Mouse (Mus musculus) kidney, adult 18-20 months (tissue): ENCODE data around the gene Krt13.

Source experiments
- DNase-seq: peaks from one replicate; pipeline ENCODE4 v3.0.0; 2021

Gene Krt13

DNA sequence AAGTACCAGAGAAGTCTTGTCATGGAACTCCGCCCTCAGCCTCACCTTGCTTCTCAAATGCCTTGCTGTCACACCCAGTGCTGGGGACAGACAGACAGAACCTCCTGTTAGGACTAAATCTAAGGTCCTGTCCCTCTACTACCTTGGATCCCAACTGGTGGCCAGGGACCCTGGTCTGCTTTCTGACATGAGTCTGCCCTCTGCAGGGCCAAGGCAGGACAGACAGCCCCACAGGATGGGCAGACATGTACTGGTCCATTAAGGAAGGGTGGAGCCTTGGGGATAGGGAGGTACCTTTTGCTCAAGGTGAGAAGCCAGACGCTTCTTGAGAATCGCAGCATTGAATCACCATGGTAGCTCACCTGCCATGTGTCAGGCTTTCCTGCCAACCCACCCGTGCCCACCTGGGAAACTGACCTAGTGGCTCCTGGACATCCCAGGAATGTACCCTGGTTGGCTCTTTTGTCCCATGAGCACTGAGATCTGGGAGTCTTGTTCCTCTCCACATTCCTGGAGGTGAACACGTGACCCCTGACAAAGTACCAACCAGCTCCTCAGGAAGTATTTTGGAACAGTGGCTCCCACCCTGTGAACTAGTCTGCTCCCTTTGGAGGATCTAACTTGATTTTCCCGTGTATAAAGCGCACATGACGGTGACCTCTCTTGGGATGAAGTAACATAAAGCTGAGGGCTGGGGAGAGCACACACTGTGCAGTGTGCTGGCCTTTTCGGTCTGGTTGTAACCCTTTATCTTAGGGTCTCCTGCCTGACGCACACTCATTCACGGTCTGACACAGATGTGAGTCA is 8.2 kb downstream of the Krt13 start:
- no peak for DNase-seq

DNA sequence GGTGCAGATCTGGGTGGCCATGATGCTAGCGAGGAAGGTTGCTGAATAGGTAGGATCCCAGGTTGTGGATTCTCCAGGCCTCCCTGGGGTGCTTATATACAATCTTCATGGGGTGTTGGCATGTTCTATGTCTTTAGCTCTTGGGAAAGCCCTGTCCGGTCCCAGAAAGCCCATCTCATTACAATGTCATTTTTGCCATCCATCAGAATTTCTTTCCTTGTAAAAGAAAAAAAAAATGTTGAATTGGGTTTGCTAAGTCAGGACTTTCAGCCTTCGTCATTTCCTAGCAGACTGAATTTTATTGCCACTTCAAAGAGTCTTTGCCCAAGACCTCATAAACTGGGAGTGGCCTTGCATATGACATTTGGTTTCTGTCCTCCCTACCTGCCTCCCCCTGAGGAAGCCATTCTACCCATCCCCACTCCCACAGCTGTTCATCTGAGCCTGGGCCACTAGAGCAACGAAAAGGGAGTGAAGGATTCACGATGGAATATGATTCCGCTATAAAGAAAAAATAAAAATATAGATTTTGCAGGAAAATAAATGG is 15.7 kb downstream of the Krt13 start, which contains the start of gene Krt36:
Krt36 (minus strand) TSS at position 51 of the 547 bp plus-strand sequence.
- no peak for DNase-seq

DNA sequence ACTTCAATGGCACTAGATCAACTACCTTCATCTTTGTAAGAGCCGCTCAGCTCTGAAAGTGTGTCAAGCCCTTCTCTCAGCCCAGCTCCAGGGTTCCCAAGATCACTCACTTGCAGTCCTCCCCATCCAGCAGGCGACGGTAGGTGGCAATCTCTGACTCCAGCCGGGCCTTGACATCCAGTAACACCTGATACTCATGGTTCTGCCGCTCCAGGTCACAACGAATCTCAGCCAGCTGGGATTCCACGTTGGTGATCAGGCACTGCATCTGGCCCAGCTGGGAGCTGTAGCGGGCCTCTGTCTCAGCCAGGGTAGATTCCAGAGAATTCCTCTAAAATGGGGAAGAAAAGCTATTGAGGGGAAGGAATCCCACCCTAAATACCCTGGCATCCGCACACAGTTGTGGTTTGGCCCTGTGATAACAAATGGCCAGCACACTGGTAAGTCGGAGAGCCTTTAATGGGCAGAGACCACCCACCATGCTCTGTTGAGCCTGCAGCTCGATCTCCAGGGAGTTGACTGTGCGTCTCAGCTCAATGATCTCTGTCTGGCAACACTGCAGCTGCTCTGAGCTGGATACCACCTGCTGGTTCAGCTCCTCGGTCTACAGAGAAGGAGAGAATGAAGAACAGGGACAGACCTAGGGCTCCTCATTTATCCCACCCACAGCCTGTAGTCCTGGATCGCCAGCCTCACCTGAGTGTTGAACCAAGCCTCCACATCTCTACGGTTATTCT is 18.5 kb downstream of the Krt13 start:
- DNase-seq: no peak

DNA sequence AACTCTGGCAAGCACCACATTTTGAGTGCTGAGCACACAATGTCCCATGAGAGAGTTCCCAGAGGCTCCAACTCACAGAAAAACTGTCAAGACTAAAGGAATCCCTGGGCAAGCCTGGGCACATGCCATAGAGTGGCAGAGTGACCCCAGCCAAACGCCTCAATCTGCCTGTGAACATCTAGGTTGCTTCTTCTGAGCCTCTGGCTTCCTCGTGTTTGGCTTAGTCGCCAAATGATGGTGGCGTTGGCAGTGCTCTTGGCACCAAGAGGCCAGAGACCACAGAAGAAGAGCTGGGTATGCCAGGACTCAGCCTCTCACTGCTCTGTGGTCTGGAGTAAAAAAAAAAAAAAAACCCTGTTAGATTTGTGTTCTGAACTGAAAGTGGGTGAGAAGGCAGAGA is 21.0 kb downstream of the Krt13 start:
- no peak for DNase-seq

DNA sequence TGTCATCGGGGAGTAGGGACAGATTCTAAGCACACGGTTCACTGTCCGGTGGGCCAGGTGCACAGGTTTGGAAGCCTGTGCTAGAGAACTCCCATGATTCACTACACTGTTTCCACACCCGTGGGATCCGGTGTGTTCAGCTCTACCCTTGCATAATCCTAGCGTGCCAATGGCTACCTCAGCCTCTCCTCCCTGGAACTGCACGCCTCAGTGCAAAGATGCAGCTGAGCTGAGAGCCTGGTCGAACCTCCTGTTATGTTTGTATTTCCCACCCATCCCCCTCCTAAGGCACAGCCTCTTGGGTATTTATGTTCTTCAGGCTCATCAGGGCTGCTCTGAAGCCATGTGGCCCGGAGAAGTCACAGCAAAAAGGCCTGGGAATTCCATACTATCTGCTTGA is 23.5 kb downstream of the Krt13 start:
- no peak for DNase-seq

DNA sequence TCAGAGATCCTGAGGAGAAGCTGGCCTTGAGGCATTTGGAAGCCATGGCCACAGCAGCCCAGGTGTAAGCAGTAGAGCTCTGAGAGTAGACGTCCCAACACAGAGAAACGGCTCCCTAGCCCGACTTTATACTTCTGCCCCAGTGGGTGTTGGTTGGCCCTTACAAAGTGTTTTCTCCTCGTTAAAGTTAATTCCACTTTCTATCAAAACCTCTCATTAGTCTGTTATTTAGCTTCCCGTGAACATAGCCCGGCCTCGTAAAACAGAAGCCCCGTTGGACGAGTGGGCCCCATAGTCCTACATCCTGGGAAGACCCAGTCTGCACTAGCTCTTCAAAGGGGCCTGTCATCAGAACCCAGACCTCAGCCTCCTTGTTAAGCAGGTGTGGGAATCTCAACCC is 25.2 kb downstream of the Krt13 start, which contains the start of gene Krt35:
Krt35 (minus strand) TSS at position 101 of the 400 bp plus-strand sequence.
- no peak for DNase-seq

DNA sequence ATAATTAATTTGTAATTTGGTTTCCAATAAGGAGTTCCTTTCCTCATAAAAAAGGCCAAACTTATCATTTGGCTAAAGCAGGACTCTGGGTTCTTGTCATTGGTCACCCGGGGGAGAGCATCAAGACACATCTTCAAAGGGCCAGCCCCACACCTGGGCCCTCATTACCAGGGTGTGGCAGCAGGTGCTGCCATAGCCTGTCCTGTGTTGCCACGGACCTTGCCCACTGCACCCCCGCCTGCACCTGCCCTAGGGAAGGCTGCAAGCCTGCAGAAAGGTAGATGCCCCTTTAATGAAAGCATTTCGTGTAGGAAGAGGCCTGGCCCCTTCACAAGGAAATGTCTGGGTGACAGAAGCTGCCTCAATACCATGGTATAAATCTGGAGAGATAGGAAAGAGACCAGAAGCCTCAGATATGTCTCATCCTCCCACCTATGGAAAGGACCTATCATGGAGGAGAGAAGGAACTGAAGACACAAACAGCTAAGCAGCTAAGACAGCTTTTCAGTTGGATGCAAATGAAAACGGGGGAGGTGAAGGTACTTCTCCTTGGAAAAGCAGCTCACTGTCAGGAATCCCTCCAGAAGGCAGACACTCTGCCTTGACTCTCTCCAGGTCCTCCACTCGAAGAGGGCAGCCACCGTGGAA is 32.9 kb downstream of the Krt13 start:
- DNase-seq: no peak

DNA sequence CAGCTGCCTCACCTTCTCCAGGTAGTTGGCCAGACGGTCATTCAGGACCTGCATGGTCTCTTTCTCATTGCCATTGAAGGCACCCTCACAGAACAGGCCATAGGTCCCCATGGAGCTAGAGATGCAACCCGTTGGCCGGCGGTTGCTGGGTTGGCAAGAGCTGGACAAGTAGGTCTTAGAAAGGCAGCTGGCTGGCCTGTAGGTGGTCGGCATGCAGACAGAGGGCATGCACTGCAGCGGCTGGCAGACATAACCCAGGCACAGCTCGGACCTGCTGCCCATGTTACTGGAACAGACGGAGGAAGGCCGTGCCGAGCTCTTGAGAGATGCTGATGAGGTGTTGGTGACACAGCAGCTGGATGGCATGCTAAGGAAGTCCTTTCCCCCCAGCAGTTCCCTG is 33.5 kb downstream of the Krt13 start, which contains the start of gene Krt32:
Krt32 (minus strand) TSS at position 366 of the 400 bp plus-strand sequence.
- no peak for DNase-seq

DNA sequence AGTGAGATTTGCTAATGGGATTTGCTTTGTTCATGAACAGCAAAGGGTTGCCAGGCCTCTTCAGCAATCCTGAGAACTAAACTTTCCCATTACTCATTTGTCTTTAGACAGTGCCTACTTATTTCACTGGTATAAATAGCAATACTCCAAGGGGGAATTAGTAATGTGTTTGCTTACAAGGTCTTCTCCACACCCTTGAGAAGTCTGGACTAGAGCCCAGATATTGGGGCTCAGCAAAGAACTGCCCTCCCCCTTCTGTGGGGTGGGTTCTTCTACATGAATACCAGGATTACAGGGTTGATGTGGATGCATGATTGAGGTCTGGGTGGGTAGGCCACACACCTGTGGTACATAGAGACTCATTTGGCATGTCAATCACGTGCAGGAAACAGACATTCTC is 47.5 kb downstream of the Krt13 start:
- no peak for DNase-seq
